Mouse (Mus musculus) midbrain, embryonic 13.5 days (tissue): Measurements from ENCODE around the gene Slc5a3. TPM values are rescaled to one million over a fixed set of nuclear protein-coding genes. Genes with fewer than 3 reads are reported as not detected.
A peak's percentile ranks its signal among the peaks of the same experiment; 100 is the strongest.

Source experiments
- ATAC-seq: fragments of 200-750 bp; cut with Nextera tagmentation; 2 replicates; pipeline ENCODE4 v1.8.0; 2017; ENCODE audit warnings: mild to moderate bottlenecking, moderate TSS enrichment, moderate library complexity
- H3K27ac ChIP-seq: fragments of 300-500 bp; sonication (generic); 2 replicates; pipeline ENCODE4 v1.5.1; 2015; ENCODE audit warnings: inconsistent platforms, mild to moderate bottlenecking, moderate library complexity
- H3K27me3 ChIP-seq: fragments of 300-500 bp; sonication (generic); 2 replicates; pipeline ENCODE4 v1.6.1; 2015; ENCODE audit warnings: mild to moderate bottlenecking, inconsistent platforms
- H3K36me3 ChIP-seq: fragments of 300-500 bp; sonication (generic); 2 replicates; pipeline ENCODE4 v1.6.1; 2015; ENCODE audit warnings: mild to moderate bottlenecking, inconsistent platforms
- H3K4me1 ChIP-seq: fragments of 300-500 bp; sonication (generic); replicated peaks from 2 replicates; pipeline ENCODE4 v1.6.1; 2015; ENCODE audit warnings: inconsistent platforms
- H3K4me2 ChIP-seq: fragments of 300-500 bp; sonication (generic); replicated peaks from 2 replicates; pipeline ENCODE4 v1.6.1; 2015; ENCODE audit warnings: moderate library complexity, mild to moderate bottlenecking, inconsistent platforms
- H3K4me3 ChIP-seq: fragments of 300-500 bp; sonication (generic); replicated peaks from 2 replicates; pipeline ENCODE4 v1.5.1; 2015; ENCODE audit warnings: mild to moderate bottlenecking, inconsistent platforms
- H3K9ac ChIP-seq: fragments of 300-500 bp; sonication (generic); replicated peaks from 2 replicates; pipeline ENCODE4 v1.6.1; 2015; ENCODE audit warnings: mild to moderate bottlenecking, inconsistent platforms
- H3K9me3 ChIP-seq: fragments of 300-500 bp; sonication (generic); 2 replicates; pipeline ENCODE4 v1.6.1; 2016; ENCODE audit warnings: mild to moderate bottlenecking, inconsistent platforms
- WGBS: fragments of 180-500 bp; shearing (Covaris S2); methylation state at CpG from one replicate; pipeline ENCODE4 v1.1.7; 2015; 5-methylcytosine and 5-hydroxymethylcytosine counted together
- polyA plus RNA-seq: library from polyadenylated mRNA; unstranded; fragments of >200 nt; fragmentation: Nextera tagmentation; extraction: Ambion mirVana; gene quantifications from 2 replicates; pipeline ENCODE4 v1.2.1, GENCODE M21; 2015

Slc5a3 gene
- 16.3 and 16.8 TPM in 2 replicates for polyA plus RNA-seq

- Histone ChIP-seq H3K4me1 (peaks cover 37% of the 10 kb centered on the region), H3K27me3 (peaks cover 2% of the 10 kb centered on the region; the same call in 1 of the 2 replicates), H3K9me3 (peaks cover 10% of the 10 kb centered on the region; the same call in 1 of the 2 replicates), H3K4me2 (peak within 1 kb of the TSS; percentile 84), H3K9ac (peak within 1 kb of the TSS; percentile 88), H3K36me3 (peaks cover 17% of the 10 kb centered on the region), H3K4me3 (peak within 1 kb of the TSS; percentile 82), H3K27ac (peak within 1 kb of the TSS; percentile 84)
- under 1% methylated on average over 90 of the region's 99 CpGs for whole genome bisulfite sequencing
- peak; percentile 93 for ATAC-seq
Measured at GRCm38 (mm10) chr16:92057852-92058643, at the start of gene Slc5a3, which contains the start of the genes Mrps6 and Gm49711. Gene Slc5a3, plus strand, starts transcription at chr16:92058322. Gene Mrps6, plus strand, starts transcription at chr16:92058270. Gene Gm49711, plus strand, starts transcription at chr16:92058316.

- Histone ChIP-seq H3K4me2 (no peak overlapping the region), H3K4me3 (no peak overlapping the region), H3K9me3 (no peaks in the 10 kb centered on the region), H3K4me1 (no peaks in the 10 kb centered on the region), H3K27ac (no peak overlapping the region), H3K9ac (no peak overlapping the region), H3K36me3 (no peaks in the 10 kb centered on the region), H3K27me3 (no peaks in the 10 kb centered on the region)
- no peak for ATAC-seq
- 90% methylated on average over 2 of the region's 2 CpGs for WGBS
Measured at GRCm38 (mm10) chr16:92009586-92009985, 48.5 kb upstream of the Slc5a3 start.

- ATAC-seq: no peak
- no peak overlapping the region for H3K27ac ChIP-seq
- 92% methylated on average over 8 of the region's 8 CpGs for WGBS
Measured at GRCm38 (mm10) chr16:92016792-92017191, 41.3 kb upstream of the Slc5a3 start.

GRCm38 (mm10) chr16:92019141-92020118 lies 38.7 kb upstream of the Slc5a3 start:
- peak overlapping the region; percentile 60 for H3K9ac ChIP-seq
- no peaks in the 10 kb centered on the region for H3K27me3 ChIP-seq
- peak overlapping the region; percentile 35 for H3K4me3 ChIP-seq
- H3K27ac ChIP-seq: peak overlapping the region; percentile 14; the same call in 1 of the 2 replicates
- H3K9me3 ChIP-seq: no peaks in the 10 kb centered on the region
- peak overlapping the region; percentile 59 for H3K4me2 ChIP-seq
- peak; percentile 82 for ATAC-seq
- WGBS: 6% methylated on average over 26 of the region's 26 CpGs
- H3K4me1 ChIP-seq: peaks cover 14% of the 10 kb centered on the region
- no peaks in the 10 kb centered on the region for H3K36me3 ChIP-seq

More at GRCm38 (mm10) chr16:92016792-92017191, 41.3 kb upstream of the Slc5a3 start:
- Histone ChIP-seq H3K4me3 (no peak overlapping the region), H3K4me1 (peaks cover 14% of the 10 kb centered on the region), H3K9ac (no peak overlapping the region), H3K36me3 (no peaks in the 10 kb centered on the region), H3K4me2 (no peak overlapping the region), H3K9me3 (no peaks in the 10 kb centered on the region), H3K27me3 (no peaks in the 10 kb centered on the region)

GRCm38 (mm10) chr16:92021656-92022400 lies 36.3 kb upstream of the Slc5a3 start:
- H3K36me3 ChIP-seq: no peaks in the 10 kb centered on the region
- no peak overlapping the region for H3K4me2 ChIP-seq
- 85% methylated on average over 12 of the region's 12 CpGs for WGBS
- no peak overlapping the region for H3K9ac ChIP-seq
- no peaks in the 10 kb centered on the region for H3K27me3 ChIP-seq
- no peaks in the 10 kb centered on the region for H3K9me3 ChIP-seq
- no peak overlapping the region for H3K27ac ChIP-seq
- H3K4me1 ChIP-seq: peaks cover 14% of the 10 kb centered on the region
- ATAC-seq: no peak
- no peak overlapping the region for H3K4me3 ChIP-seq

GRCm38 (mm10) chr16:92022494-92023283 lies 35.4 kb upstream of the Slc5a3 start:
- no peak overlapping the region for H3K9ac ChIP-seq
- H3K4me3 ChIP-seq: no peak overlapping the region
- no peak overlapping the region for H3K4me2 ChIP-seq
- H3K27ac ChIP-seq: no peak overlapping the region
- H3K9me3 ChIP-seq: no peaks in the 10 kb centered on the region
- no peaks in the 10 kb centered on the region for H3K36me3 ChIP-seq
- no peaks in the 10 kb centered on the region for H3K27me3 ChIP-seq
- H3K4me1 ChIP-seq: peaks cover 14% of the 10 kb centered on the region
- ATAC-seq: no peak
- 83% methylated on average over 20 of the region's 20 CpGs for WGBS

GRCm38 (mm10) chr16:92033286-92033685 lies 24.8 kb upstream of the Slc5a3 start:
- no peak overlapping the region for H3K4me2 ChIP-seq
- no peaks in the 10 kb centered on the region for H3K27me3 ChIP-seq
- H3K36me3 ChIP-seq: no peaks in the 10 kb centered on the region
- H3K9me3 ChIP-seq: no peaks in the 10 kb centered on the region
- H3K4me1 ChIP-seq: no peaks in the 10 kb centered on the region
- no peak for ATAC-seq
- H3K27ac ChIP-seq: no peak overlapping the region
- WGBS: 82% methylated on average over 3 of the region's 3 CpGs
- H3K4me3 ChIP-seq: no peak overlapping the region
- no peak overlapping the region for H3K9ac ChIP-seq

GRCm38 (mm10) chr16:92034676-92035075 lies 23.4 kb upstream of the Slc5a3 start:
- ATAC-seq: no peak
- WGBS: 74% methylated on average over 5 of the region's 5 CpGs
- H3K27ac ChIP-seq: no peak overlapping the region

GRCm38 (mm10) chr16:92036701-92037100 lies 21.4 kb upstream of the Slc5a3 start:
- Histone ChIP-seq H3K36me3 (no peaks in the 10 kb centered on the region), H3K4me1 (no peaks in the 10 kb centered on the region), H3K4me2 (no peak overlapping the region), H3K27me3 (no peaks in the 10 kb centered on the region), H3K4me3 (no peak overlapping the region), H3K9me3 (no peaks in the 10 kb centered on the region), H3K27ac (no peak overlapping the region), H3K9ac (no peak overlapping the region)
- no peak for ATAC-seq
- 48% methylated on average over 8 of the region's 8 CpGs for WGBS

More at GRCm38 (mm10) chr16:92034676-92035075, 23.4 kb upstream of the Slc5a3 start:
- no peak overlapping the region for H3K9ac ChIP-seq
- no peaks in the 10 kb centered on the region for H3K36me3 ChIP-seq
- H3K4me3 ChIP-seq: no peak overlapping the region
- H3K4me1 ChIP-seq: no peaks in the 10 kb centered on the region
- H3K9me3 ChIP-seq: no peaks in the 10 kb centered on the region
- H3K4me2 ChIP-seq: no peak overlapping the region
- no peaks in the 10 kb centered on the region for H3K27me3 ChIP-seq

GRCm38 (mm10) chr16:92037891-92038607 lies 20.1 kb upstream of the Slc5a3 start:
- no peak for ATAC-seq
- no peak overlapping the region for H3K4me2 ChIP-seq
- H3K9ac ChIP-seq: no peak overlapping the region
- WGBS: 89% methylated on average over 21 of the region's 21 CpGs
- H3K4me3 ChIP-seq: no peak overlapping the region
- H3K36me3 ChIP-seq: no peaks in the 10 kb centered on the region
- H3K27me3 ChIP-seq: no peaks in the 10 kb centered on the region
- H3K27ac ChIP-seq: no peak overlapping the region
- H3K4me1 ChIP-seq: no peaks in the 10 kb centered on the region
- H3K9me3 ChIP-seq: no peaks in the 10 kb centered on the region
